Mouse (Mus musculus) embryonic facial prominence, embryonic 13.5 days (tissue): ENCODE measurements around the gene Gabpa. TPM values are rescaled to one million over a fixed set of nuclear protein-coding genes. Genes with fewer than 3 reads are reported as not detected.

Source experiments
- ATAC-seq: fragments of 200-750 bp; cut with Nextera tagmentation; 2 replicates; pipeline ENCODE4 v1.8.0; 2017; ENCODE audit warnings: low read depth; ENCODE audit not compliant: insufficient number of reproducible peaks, insufficient read depth, low FRiP score, low TSS enrichment
- H3K27ac ChIP-seq: fragments of 300-500 bp; sonication (generic); 2 replicates; pipeline ENCODE4 v1.5.1; 2015; ENCODE audit warnings: moderate library complexity, mild to moderate bottlenecking, inconsistent platforms
- H3K27me3 ChIP-seq: fragments of 300-500 bp; sonication (generic); 2 replicates; pipeline ENCODE4 v1.6.1; 2015; ENCODE audit warnings: mild to moderate bottlenecking, inconsistent platforms
- H3K36me3 ChIP-seq: fragments of 300-500 bp; sonication (generic); 2 replicates; pipeline ENCODE4 v1.6.1; 2015; ENCODE audit warnings: mild to moderate bottlenecking, inconsistent platforms
- H3K4me1 ChIP-seq: fragments of 300-500 bp; sonication (generic); 2 replicates; pipeline ENCODE4 v1.6.1; 2015; ENCODE audit warnings: inconsistent platforms
- H3K4me2 ChIP-seq: fragments of 300-500 bp; sonication (generic); 2 replicates; pipeline ENCODE4 v1.6.1; 2015; ENCODE audit warnings: moderate library complexity, mild to moderate bottlenecking, inconsistent platforms
- H3K4me3 ChIP-seq: fragments of 300-500 bp; sonication (generic); 2 replicates; pipeline ENCODE4 v1.5.1; 2015; ENCODE audit warnings: mild to moderate bottlenecking, inconsistent platforms
- H3K9ac ChIP-seq: fragments of 300-500 bp; sonication (generic); 2 replicates; pipeline ENCODE4 v1.6.1; 2015; ENCODE audit warnings: mild to moderate bottlenecking, inconsistent platforms
- H3K9me3 ChIP-seq: fragments of 300-500 bp; sonication (generic); 2 replicates; pipeline ENCODE4 v1.6.1; 2016; ENCODE audit warnings: inconsistent platforms
- WGBS: fragments of 180-500 bp; shearing (Covaris S2); methylation state at CpG from one replicate; pipeline ENCODE4 v1.1.7; 2015; ENCODE audit warnings: mixed read lengths; 5-methylcytosine and 5-hydroxymethylcytosine counted together
- polyA plus RNA-seq: library from polyadenylated mRNA; unstranded; fragments of >200 nt; fragmentation: Nextera tagmentation; extraction: Ambion mirVana; gene quantifications from 2 replicates; pipeline ENCODE4 v1.2.1, GENCODE M21; 2015

Gabpa gene
- polyA plus RNA-seq, 1 experiment from 2014 or later = 32.1 TPM

DNA sequence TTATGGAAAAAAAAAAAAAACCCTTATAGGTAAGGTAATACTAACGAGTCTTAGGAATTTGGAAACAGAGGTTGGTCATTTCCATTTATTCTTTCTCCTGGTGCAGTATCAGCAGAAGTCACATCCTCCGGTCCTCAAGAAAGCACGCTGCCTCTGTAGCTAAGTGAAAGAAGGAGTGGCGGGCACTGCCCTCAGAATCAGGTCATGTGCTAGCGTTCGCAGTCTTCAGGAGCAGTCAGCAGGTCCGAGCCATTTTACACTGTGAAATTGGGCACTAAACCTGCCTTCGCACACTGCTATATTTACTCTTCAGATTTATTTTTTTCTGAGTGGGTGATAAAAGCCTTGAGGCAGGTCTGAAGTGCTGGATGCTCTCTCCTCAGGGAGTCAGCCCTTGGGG is 20.9 kb upstream of the Gabpa start:
- no peak overlapping the region for H3K4me2 ChIP-seq
- no peaks in the 10 kb centered on the region for H3K9me3 ChIP-seq
- no peak overlapping the region for H3K4me3 ChIP-seq
- H3K36me3 ChIP-seq = no peaks in the 10 kb centered on the region
- H3K27ac ChIP-seq = no peak overlapping the region
- WGBS = 79% methylated on average over 8 of the region's 8 CpGs
- ATAC-seq = no peak
- H3K4me1 ChIP-seq = no peaks in the 10 kb centered on the region
- no peak overlapping the region for H3K9ac ChIP-seq
- no peaks in the 10 kb centered on the region for H3K27me3 ChIP-seq

DNA sequence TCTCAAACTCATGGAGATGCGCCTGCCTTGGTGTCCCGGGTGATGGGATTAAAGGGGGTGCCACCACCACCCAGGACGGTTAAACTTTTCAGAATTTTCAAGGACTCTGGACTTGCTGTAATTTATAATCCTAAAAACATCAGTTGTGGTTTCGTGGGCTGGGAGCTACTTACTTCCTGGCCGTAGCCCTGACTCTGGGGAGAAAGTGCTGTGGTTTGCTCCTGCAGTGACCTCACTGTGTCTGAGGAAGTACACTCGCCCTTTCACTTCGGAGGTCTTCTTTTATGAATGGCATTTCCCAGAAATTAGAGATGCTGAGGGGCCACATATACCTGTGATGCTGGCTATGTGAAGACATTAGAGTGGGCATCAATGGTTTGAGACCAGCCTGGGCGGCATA is 20.2 kb upstream of the Gabpa start:
- H3K4me2 ChIP-seq = no peak overlapping the region
- H3K4me3 ChIP-seq = no peak overlapping the region
- no peaks in the 10 kb centered on the region for H3K4me1 ChIP-seq
- no peaks in the 10 kb centered on the region for H3K27me3 ChIP-seq
- H3K36me3 ChIP-seq = no peaks in the 10 kb centered on the region
- no peaks in the 10 kb centered on the region for H3K9me3 ChIP-seq
- ATAC-seq = no peak
- no peak overlapping the region for H3K9ac ChIP-seq
- H3K27ac ChIP-seq = no peak overlapping the region
- 75% methylated on average over 8 of the region's 8 CpGs for WGBS

DNA sequence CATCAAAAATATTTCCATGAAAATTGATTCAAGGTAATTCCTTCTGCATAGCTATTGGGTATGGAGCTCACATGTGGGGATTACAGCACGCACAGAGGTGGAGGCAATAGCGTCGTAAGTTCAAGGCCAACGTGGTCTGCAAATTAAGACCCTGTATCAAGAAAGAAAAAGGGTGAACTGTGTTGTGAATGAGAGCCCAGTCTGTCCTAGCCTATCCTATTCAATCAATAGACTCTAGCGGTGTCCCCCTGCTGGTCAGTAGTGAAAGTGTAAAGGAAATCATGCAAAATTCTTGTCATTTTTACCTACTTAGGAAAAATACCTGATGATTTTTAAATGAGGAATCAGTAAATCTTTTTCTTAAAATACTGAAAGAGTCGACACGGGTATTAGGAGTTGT is 17.3 kb upstream of the Gabpa start:
- no peak overlapping the region for H3K27ac ChIP-seq

DNA sequence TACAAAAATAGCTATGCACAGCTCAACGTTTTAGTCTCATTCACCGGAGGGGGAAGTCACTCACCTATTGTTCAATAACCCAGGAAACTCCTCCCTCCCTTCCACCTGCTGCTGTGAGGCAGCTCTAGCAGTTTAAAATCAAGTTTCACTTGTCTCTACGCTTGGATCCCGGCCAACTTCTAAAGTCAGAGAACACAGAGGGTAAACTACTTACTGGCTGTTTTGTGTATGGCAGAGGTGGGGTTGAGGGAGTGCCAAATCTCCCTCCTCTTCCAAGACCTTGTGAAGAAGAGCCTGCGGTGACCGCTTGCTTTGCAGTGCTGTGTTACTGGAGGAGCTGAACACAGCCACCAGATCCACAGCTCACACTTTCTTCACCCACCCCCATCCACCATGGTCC is 9.7 kb upstream of the Gabpa start:
- 84% methylated on average over 6 of the region's 6 CpGs for WGBS
- H3K4me1 ChIP-seq = no peaks in the 10 kb centered on the region
- H3K4me2 ChIP-seq = no peak overlapping the region
- no peak overlapping the region for H3K4me3 ChIP-seq
- H3K9me3 ChIP-seq = no peaks in the 10 kb centered on the region
- no peak overlapping the region for H3K9ac ChIP-seq
- peaks cover 66% of the 10 kb centered on the region for H3K36me3 ChIP-seq
- H3K27me3 ChIP-seq = no peaks in the 10 kb centered on the region
- H3K27ac ChIP-seq = no peak overlapping the region
- peak; percentile 64; the same call in 1 of the 2 replicates for ATAC-seq

More for the DNA sequence above, 17.3 kb upstream of the Gabpa start:
- Histone ChIP-seq H3K4me1 (no peaks in the 10 kb centered on the region), H3K9ac (no peak overlapping the region), H3K4me3 (no peak overlapping the region), H3K9me3 (no peaks in the 10 kb centered on the region), H3K4me2 (no peak overlapping the region), H3K27me3 (no peaks in the 10 kb centered on the region), H3K36me3 (peaks cover 3% of the 10 kb centered on the region; the same call in 1 of the 2 replicates)
- WGBS = 35% methylated on average over 7 of the region's 7 CpGs
- no peak for ATAC-seq

DNA sequence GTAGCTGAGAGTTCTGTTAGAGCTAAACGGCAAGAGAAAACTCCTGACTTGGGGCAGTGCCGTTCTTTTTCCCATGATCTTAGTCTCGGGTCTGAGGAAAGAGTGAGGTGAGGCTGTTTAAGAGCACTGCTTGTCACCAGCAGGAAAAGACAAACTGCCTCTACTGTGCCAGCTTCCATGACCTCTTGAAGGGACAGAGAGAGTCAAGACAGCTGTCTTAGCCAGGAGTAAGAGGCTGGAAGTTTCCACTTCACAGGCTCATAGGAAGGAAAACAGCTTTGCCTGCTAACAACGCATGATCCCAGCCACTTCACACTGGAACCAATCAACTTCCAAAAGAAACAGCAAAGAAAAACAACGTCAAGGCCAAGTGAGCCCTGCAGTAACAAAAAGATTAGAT is 3.0 kb upstream of the Gabpa start:
- Histone ChIP-seq H3K27me3 (no peaks in the 10 kb centered on the region), H3K9ac (no peak overlapping the region), H3K4me1 (peaks cover 13% of the 10 kb centered on the region), H3K27ac (no peak overlapping the region), H3K4me3 (no peak overlapping the region), H3K36me3 (peaks cover 51% of the 10 kb centered on the region), H3K4me2 (no peak overlapping the region), H3K9me3 (no peaks in the 10 kb centered on the region)
- ATAC-seq = no peak
- WGBS = 89% methylated on average over 5 of the region's 5 CpGs

DNA sequence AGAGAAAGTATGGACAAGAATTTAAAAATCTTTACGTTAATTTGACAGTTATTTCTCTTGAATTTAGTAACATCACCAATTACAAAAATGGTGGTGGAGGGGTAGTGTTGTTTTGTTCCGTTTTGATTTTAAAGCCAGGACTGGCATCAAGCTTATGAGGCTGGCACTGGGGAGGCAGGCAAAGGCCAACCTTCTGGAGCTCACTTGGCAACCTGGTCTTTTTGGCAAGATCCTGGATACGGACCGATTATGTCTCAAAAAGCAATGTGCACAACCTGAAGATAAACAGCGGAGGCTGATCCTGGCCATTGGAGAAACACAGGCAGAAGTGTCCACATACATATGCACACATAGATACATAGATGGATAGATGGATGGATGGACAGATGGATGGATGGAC is 2.0 kb upstream of the Gabpa start:
- H3K36me3 ChIP-seq = peaks cover 41% of the 10 kb centered on the region
- H3K9ac ChIP-seq = no peak overlapping the region
- 94% methylated on average over 5 of the region's 5 CpGs for WGBS

DNA sequence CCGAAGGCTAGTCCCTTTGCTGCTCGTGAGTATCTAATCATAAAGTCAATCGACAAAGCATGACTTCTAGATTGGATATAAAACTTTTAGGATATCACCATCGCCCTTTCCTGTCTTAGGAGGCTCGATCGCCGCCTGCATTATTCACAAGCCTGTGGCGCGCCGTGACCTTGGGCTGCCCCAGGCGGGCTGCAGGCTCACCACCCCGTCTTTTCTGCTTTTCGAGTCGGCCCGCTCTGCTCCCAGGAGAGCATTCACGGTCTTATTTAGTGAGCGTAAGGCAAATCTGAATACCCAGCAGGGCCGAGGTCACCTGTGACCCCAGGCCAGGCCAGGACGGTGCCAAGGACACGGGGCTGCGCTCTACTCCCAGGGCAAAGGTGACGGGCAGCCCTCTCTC is 381 bp upstream of the Gabpa start:
- H3K36me3 ChIP-seq = peaks cover 31% of the 10 kb centered on the region
- H3K4me2 ChIP-seq = peak overlapping the region; percentile 74
- H3K27me3 ChIP-seq = no peaks in the 10 kb centered on the region
- no peak for ATAC-seq
- 1% methylated on average over 22 of the region's 22 CpGs for WGBS
- no peaks in the 10 kb centered on the region for H3K9me3 ChIP-seq
- peak overlapping the region; percentile 94 for H3K4me3 ChIP-seq
- peak overlapping the region; percentile 97 for H3K9ac ChIP-seq
- H3K27ac ChIP-seq = peak overlapping the region; percentile 98
- H3K4me1 ChIP-seq = peaks cover 20% of the 10 kb centered on the region

More for the DNA sequence above, 2.0 kb upstream of the Gabpa start:
- ATAC-seq = no peak
- Histone ChIP-seq H3K9me3 (no peaks in the 10 kb centered on the region), H3K27me3 (no peaks in the 10 kb centered on the region), H3K4me3 (no peak overlapping the region), H3K4me2 (no peak overlapping the region), H3K27ac (no peak overlapping the region), H3K4me1 (peaks cover 20% of the 10 kb centered on the region)

DNA sequence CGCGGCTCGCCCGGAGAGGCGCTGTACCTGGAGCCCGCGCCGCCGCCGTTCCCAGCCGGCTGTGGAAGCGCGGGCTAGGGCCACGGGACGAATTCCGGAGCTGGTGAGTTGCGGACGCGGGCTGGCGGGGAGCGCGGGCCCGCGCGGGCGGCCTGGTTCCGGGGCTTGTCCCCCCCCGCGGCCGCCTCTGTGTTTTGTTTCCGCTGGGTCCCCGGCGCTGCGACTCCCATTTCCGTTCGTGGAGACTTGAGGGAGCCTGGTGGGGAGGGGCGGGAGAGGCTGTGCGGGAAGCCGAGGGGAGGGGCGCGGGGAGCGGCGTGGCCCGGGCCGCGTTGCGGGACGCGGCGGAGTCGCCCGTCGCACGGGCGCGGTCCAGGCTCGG is 707 bp downstream of the Gabpa start, which contains the start of gene Atp5j:
TSS of gene Atp5j (minus strand) at position 185 of the 382 bp plus-strand sequence.
- Histone ChIP-seq H3K9ac (peak within 1 kb of the TSS; percentile 97), H3K27me3 (no peaks in the 10 kb centered on the region), H3K4me3 (peak within 1 kb of the TSS; percentile 94), H3K4me1 (peaks cover 20% of the 10 kb centered on the region), H3K9me3 (no peaks in the 10 kb centered on the region), H3K27ac (peak within 1 kb of the TSS; percentile 98), H3K4me2 (peak within 1 kb of the TSS; percentile 74), H3K36me3 (peaks cover 26% of the 10 kb centered on the region)
- WGBS = 0% methylated on average over 34 of the region's 57 CpGs
- ATAC-seq = peak; percentile 76

DNA sequence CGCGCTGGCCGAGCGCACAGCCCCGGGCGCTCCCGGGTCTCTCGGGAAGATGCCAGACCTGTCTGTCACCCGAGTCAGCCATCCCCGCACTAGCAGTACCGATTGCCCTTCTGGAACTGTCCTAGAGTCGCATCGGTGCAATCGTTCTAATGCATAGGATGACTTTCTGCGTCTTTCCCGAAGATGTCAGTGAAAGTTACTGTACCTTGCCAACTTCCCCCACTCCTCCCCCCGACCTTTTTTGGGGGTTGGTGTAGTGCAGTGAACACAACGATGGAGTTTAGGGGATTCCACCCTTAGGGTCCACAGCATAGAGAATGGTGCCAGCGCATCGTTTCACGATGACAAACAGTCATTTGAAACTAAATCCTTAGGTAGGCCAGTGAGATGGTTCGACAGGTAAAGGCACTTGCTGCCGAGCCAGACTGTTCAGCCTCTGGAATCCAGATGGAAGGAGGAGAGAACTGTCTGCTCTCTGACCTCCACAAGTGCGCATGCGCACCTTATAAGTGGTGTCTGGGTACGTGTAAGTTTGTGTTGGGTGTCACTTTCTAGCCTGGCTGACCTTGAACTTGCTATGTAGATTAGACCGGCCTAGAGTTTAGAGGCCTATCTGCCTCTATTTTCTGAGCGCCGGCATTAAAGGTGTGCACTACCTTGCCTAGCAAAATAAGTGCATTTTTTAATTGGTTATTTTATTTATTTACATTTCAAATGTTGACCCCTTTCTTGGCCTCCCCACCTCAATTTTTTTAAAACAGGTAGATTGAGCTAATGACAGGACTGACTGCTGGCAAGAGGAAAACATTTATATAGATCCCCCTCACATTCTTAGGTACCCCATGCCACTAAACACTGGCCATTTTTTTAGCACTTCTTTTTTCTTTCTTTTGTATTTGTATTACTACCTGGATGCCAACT is 1.4 kb downstream of the Gabpa start:
- Histone ChIP-seq H3K4me2 (peak overlapping the region; percentile 74), H3K36me3 (peaks cover 24% of the 10 kb centered on the region), H3K4me3 (peak overlapping the region; percentile 94), H3K27me3 (no peaks in the 10 kb centered on the region), H3K9ac (peak overlapping the region; percentile 97), H3K9me3 (no peaks in the 10 kb centered on the region), H3K4me1 (peaks cover 20% of the 10 kb centered on the region), H3K27ac (peak overlapping the region; percentile 98)
- WGBS = 7% methylated on average over 29 of the region's 29 CpGs
- peak; percentile 35; the same call in 1 of the 2 replicates for ATAC-seq

DNA sequence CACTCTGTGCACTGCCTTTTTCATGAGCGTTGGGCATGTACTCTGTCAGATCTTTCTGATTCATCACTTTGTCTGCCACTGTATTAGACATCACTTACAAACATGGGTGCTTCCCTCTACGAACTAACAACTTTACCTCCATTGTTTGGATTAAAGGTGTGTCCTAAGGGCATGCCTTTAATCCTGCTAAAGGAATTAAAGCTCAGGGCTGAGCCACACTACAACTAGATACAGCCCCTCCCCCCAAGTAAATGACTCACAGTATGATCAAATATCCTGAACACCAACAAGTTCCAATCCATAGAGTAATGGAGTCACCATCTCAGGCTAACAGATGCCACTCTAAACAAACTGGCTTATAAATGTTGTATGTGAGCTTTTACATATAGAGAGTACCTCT is 3.9 kb downstream of the Gabpa start:
- Histone ChIP-seq H3K4me3 (no peak overlapping the region), H3K4me2 (no peak overlapping the region), H3K36me3 (peaks cover 19% of the 10 kb centered on the region), H3K27me3 (no peaks in the 10 kb centered on the region), H3K9ac (no peak overlapping the region), H3K27ac (no peak overlapping the region), H3K4me1 (peaks cover 20% of the 10 kb centered on the region), H3K9me3 (no peaks in the 10 kb centered on the region)
- 69% methylated on average over 2 of the region's 2 CpGs for WGBS
- no peak for ATAC-seq

DNA sequence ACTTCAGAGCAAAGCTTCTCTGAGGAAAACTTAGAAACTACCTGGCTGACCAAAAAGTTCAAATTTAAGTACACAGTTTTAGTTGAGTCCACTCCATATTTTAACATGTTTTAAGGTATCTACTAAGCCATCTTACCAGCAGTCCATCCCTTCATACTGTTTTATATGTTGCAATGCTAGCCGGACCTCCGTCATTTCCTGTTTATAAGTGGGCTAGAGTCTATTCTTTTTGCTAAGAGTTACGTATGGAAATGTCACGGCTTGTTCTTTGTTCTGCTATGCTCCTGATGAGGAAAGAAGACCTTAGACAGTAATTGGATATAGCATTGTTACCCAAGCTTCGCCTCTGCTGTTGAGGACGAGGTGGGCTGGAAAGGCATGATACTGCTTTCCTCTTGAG is 18.8 kb downstream of the Gabpa start:
- Histone ChIP-seq H3K4me2 (no peak overlapping the region), H3K9ac (no peak overlapping the region), H3K4me1 (no peaks in the 10 kb centered on the region), H3K9me3 (no peaks in the 10 kb centered on the region), H3K27me3 (no peaks in the 10 kb centered on the region), H3K27ac (no peak overlapping the region), H3K36me3 (peaks cover 75% of the 10 kb centered on the region), H3K4me3 (no peak overlapping the region)
- 90% methylated on average over 6 of the region's 6 CpGs for WGBS
- no peak for ATAC-seq

DNA sequence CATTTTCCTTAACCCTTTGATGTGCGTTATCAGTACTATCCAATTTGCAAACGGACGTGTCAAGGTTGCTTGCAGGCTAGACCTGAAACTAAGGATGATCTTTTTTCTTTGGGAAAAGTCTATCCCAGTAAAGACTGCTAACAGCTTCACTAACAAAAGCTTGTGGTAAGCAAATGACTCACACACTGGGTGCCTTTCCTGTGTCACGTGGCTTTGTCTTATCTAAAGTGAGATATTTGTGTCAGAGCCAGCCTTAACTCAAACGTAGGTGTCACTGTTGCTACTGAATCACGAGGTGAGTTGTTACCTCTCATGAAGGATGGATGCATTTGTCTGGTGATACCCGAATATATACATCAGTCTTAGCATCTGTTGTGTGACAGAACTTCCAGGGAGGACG is 29.9 kb downstream of the Gabpa start:
- 91% methylated on average over 8 of the region's 8 CpGs for WGBS

More for the DNA sequence above, 29.9 kb downstream of the Gabpa start:
- Histone ChIP-seq H3K9me3 (no peaks in the 10 kb centered on the region), H3K4me2 (no peak overlapping the region), H3K4me1 (no peaks in the 10 kb centered on the region), H3K9ac (no peak overlapping the region), H3K27me3 (no peaks in the 10 kb centered on the region), H3K27ac (no peak overlapping the region), H3K36me3 (peaks cover 36% of the 10 kb centered on the region), H3K4me3 (no peak overlapping the region)
- no peak for ATAC-seq
